Mouse (Mus musculus): ENCODE data around the gene Trat1.

DNA sequence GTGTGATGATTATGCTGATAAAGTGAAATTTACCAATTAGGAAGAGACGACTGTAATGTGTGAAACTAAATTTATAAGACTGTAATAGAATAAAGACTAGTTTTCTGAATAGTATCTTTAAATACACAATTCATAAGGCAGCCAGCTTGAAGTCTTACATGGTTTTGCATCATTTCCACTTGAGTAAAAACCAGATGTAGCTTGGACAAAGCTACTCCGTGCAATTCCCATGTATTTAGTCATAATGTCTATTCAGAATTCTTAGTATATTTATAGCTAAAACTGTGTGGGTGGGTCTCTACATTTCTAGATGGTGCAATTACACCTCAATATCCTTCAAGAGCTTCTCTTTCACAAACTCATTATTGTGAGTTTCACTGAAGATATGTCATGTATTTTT, 33.4 kb downstream of the Trat1 start:
- no peak for TF ChIP-seq POLR2A (IDR thresholded peaks at IDR 0.05; ENCODE audit: low read depth, low read length)
- TF ChIP-seq CTCF (conservative IDR thresholded peaks at IDR 0.05; ENCODE audit: insufficient read depth, insufficient read length, low read depth, low read length): no peak

Data from kidney, adult 2 months (tissue).